Mouse (Mus musculus): ENCODE data around the gene Nlrp10. TPM values are rescaled to one million over a fixed set of nuclear protein-coding genes. Genes with fewer than 3 reads are reported as not detected.

The Nlrp10 gene
- polyA plus RNA-seq, 1 experiment, result 2.0 TPM

DNA sequence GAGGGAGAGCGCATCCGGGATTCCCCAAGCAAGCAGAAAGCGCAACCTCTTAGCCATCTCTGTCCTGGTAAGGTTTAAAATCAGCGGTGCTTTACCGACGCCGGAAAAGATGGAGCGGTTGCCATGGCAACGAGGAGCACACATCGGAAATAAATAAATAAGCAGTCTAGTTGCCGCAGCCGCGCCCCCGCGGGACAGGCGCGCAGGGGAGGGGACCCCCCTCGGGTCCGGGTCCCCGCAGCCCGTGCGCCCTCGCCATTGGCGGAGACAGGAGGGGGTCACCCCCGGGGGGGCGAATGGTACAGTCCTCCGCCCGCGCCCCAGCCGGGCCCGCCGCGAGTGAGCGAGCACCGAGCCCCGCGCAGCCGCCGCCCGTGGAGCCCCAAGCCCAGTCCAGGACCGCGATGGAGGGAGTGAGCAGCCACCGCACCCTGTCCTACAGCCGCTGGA lies 20.4 kb upstream of the Nlrp10 start, which contains the start of gene Tub:
Tub (plus strand) TSS at position 27 of the 450 bp plus-strand sequence.
- DNase-seq, result no peak
- Histone ChIP-seq H3K4me1 (ENCODE audit: control insufficient read depth, insufficient read depth, low read length) (no peaks in the 10 kb centered on the region; the same call in 1 of the 2 replicates), H3K4me3 (replicated peaks; ENCODE audit: extremely low read depth, low read depth, low read length) (no peak within 1 kb of the TSS)
- WGBS, result 2% methylated on average over 44 of the region's 44 CpGs
- no peak for TF ChIP-seq CTCF (IDR thresholded peaks at IDR 0.05; ENCODE audit: insufficient read depth, low read length)
- no peak for TF ChIP-seq POLR2A (IDR thresholded peaks at IDR 0.05; ENCODE audit: borderline replicate concordance, extremely low read depth, low read depth, low read length)

DNA sequence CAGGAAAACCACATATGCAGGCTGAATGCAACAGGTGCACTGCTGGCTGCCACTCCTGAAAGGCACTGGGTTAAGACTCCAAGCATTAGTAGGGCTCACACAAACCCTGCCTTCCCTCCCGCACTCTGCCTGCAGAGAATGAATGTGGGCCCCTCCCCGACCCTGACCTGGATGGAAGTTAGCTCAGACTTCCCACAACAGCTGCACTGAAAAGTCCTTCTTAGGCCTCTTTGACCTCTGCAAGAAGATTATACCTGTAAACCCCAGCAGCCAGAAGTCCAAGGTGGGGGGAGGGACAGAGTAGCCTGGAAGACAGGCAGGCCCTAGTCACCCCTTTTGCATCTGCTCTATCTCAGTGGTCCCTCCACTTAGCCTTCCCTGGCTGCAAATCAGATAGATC lies 19.3 kb upstream of the Nlrp10 start:
- Histone ChIP-seq H3K4me1 (ENCODE audit: control insufficient read depth, insufficient read depth, low read length) (no peaks in the 10 kb centered on the region; the same call in 1 of the 2 replicates), H3K4me3 (replicated peaks; ENCODE audit: extremely low read depth, low read depth, low read length) (no peak overlapping the region)
- no peak for DNase-seq
- WGBS, result 48% methylated on average over 2 of the region's 2 CpGs
- TF ChIP-seq POLR2A (IDR thresholded peaks at IDR 0.05; ENCODE audit: borderline replicate concordance, extremely low read depth, low read depth, low read length) (no peak), CTCF (IDR thresholded peaks at IDR 0.05; ENCODE audit: insufficient read depth, low read length) (no peak)

DNA sequence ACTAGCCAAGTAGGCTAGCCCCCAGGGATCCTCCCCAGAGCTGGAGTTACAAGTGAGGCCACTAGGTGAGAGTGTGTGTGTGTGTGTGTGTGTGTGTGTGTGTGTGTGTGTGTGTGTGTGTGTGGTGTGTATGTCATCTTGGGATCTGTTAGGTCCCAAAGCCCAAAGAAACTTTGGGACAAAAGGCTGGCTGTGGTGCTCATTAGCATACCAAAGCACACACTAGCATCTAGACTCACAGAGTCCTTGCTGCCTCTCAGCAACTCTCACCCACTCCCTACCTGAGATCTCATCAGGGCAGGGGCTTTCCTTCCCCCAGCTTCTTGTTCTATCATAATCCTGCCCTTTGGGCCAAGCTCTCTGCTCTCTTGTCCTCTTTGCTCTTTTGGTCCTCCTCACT lies 18.6 kb upstream of the Nlrp10 start:
- no peak for DNase-seq
- Histone ChIP-seq H3K4me3 (replicated peaks; ENCODE audit: extremely low read depth, low read depth, low read length) (no peak overlapping the region), H3K4me1 (ENCODE audit: control insufficient read depth, insufficient read depth, low read length) (no peaks in the 10 kb centered on the region; the same call in 1 of the 2 replicates)
- TF ChIP-seq CTCF (IDR thresholded peaks at IDR 0.05; ENCODE audit: insufficient read depth, low read length) (no peak), POLR2A (IDR thresholded peaks at IDR 0.05; ENCODE audit: borderline replicate concordance, extremely low read depth, low read depth, low read length) (no peak)

DNA sequence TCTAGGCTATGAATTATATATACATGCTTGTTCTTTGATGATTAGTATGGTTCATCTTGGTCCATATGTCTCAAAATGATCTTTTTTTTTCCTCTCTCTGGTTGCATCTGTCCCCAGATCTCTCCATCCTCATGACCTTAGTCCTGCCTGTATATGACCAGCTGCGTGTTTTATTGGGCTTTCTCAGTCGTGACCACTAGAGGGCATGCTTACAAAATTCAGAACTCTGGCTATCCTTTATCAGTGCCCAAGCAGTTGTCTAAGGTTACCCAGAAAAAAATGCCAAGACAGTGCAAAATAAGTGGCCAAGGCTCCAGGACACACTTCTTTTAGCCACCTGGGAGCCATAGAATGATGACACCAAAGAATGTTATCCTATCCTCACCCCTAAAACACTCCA lies 14.0 kb upstream of the Nlrp10 start:
- Histone ChIP-seq H3K4me3 (replicated peaks; ENCODE audit: extremely low read depth, low read depth, low read length) (no peak overlapping the region), H3K4me1 (ENCODE audit: control insufficient read depth, insufficient read depth, low read length) (no peaks in the 10 kb centered on the region)
- 4% methylated on average over 2 of the region's 2 CpGs for WGBS
- peak; percentile 17 for DNase-seq
- TF ChIP-seq CTCF (IDR thresholded peaks at IDR 0.05; ENCODE audit: insufficient read depth, low read length) (peak; percentile 35), POLR2A (IDR thresholded peaks at IDR 0.05; ENCODE audit: borderline replicate concordance, extremely low read depth, low read depth, low read length) (no peak)

DNA sequence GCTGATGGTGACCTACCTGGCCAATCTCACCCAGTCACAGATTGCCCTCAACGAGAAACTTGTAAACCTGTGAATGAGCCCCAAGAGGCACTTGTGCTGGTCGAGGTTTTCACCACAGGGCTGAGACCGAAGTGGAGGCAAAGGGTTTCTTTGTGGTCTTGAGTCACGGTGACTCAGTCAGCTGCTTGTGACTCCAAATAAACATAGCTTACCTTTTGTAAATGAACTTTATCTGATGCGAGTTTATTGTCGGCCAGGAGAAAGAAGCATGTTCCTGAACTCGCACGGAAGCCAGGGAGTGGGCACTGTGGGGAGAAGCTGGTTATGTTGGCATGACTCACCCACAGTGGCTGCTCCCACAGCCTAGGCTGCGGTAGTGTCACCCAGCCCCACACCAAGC lies 11.5 kb upstream of the Nlrp10 start:
- Histone ChIP-seq H3K4me1 (ENCODE audit: control insufficient read depth, insufficient read depth, low read length) (no peaks in the 10 kb centered on the region), H3K4me3 (replicated peaks; ENCODE audit: extremely low read depth, low read depth, low read length) (no peak overlapping the region)
- WGBS, result 70% methylated on average over 9 of the region's 9 CpGs
- DNase-seq, result no peak
- TF ChIP-seq CTCF (IDR thresholded peaks at IDR 0.05; ENCODE audit: insufficient read depth, low read length) (no peak), POLR2A (IDR thresholded peaks at IDR 0.05; ENCODE audit: borderline replicate concordance, extremely low read depth, low read depth, low read length) (no peak)

DNA sequence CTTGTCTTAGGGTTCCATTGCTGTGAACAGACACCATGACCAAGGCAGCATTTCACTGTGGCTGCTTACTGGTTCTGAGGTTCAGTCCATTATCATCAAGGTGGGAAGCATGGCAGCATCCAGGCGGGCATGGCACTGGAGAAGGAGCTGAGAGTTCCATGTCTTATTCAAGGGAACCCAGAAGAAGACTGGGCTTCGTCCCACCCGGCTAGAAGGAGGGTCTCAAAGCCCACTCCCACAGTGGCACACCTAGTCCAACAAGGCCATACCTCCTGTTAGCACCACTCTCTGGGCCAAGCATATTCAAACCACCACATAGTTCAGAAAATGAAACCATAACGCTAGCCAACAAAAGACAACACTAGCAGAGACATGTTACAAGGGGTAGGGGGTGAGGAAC lies 6.6 kb upstream of the Nlrp10 start:
- Histone ChIP-seq H3K4me3 (replicated peaks; ENCODE audit: extremely low read depth, low read depth, low read length) (no peak overlapping the region), H3K4me1 (ENCODE audit: control insufficient read depth, insufficient read depth, low read length) (peaks cover 9% of the 10 kb centered on the region)
- TF ChIP-seq CTCF (IDR thresholded peaks at IDR 0.05; ENCODE audit: insufficient read depth, low read length), result no peak
- no peak for TF ChIP-seq POLR2A (IDR thresholded peaks at IDR 0.05; ENCODE audit: borderline replicate concordance, extremely low read depth, low read depth, low read length)
- no peak for DNase-seq
- WGBS, result 94% methylated on average over 4 of the region's 4 CpGs

DNA sequence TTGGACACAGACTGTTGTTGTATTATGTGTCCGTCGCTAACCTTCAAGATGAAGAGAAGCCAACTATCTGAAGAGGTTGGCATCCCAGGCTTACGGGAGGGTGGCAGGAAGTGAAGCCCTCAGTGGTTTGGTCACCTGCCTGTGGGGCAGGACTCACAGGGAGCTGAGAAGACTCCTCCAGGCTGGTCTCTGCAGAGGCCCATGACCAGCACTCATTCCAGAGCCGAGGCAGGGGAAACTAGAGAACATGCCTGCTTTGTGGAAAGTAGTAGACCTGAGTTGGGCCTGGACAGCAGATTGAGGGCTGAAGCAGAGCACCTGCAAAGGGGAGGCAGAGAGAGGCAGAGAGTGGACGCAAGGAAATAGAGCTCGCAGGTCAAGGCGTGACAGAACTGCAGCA lies 5.4 kb upstream of the Nlrp10 start:
- no peak for TF ChIP-seq CTCF (IDR thresholded peaks at IDR 0.05; ENCODE audit: insufficient read depth, low read length)
- no peak for TF ChIP-seq POLR2A (IDR thresholded peaks at IDR 0.05; ENCODE audit: borderline replicate concordance, extremely low read depth, low read depth, low read length)
- WGBS, result 69% methylated on average over 7 of the region's 7 CpGs
- no peak for DNase-seq
- Histone ChIP-seq H3K4me3 (replicated peaks; ENCODE audit: extremely low read depth, low read depth, low read length) (peak overlapping the region; percentile 8), H3K4me1 (ENCODE audit: control insufficient read depth, insufficient read depth, low read length) (peaks cover 9% of the 10 kb centered on the region)

DNA sequence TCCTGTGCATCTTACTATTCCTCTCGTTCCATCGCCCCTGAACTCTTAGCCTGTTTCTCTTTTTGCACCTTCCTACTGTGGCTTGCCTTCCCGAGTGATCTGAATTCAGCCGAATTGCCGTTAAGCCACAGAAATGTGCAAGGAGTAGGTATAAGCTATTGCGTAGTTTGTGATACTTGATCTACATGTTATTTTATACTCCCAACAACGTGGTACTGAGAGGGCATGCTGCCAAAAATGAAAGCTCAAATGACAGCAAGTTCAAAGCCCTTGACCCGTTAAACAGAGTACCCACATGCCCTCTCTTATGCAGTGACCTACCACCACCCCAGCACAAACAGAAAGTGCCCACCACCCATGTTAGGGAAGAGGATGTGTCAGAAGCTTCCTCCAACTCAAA lies 4.9 kb upstream of the Nlrp10 start:
- Histone ChIP-seq H3K4me1 (ENCODE audit: control insufficient read depth, insufficient read depth, low read length) (peaks cover 9% of the 10 kb centered on the region), H3K4me3 (replicated peaks; ENCODE audit: extremely low read depth, low read depth, low read length) (peak overlapping the region; percentile 76)
- TF ChIP-seq CTCF (IDR thresholded peaks at IDR 0.05; ENCODE audit: insufficient read depth, low read length), result no peak
- no peak for TF ChIP-seq POLR2A (IDR thresholded peaks at IDR 0.05; ENCODE audit: borderline replicate concordance, extremely low read depth, low read depth, low read length)
- WGBS, result 1% methylated on average over 8 of the region's 8 CpGs
- no peak for DNase-seq

DNA sequence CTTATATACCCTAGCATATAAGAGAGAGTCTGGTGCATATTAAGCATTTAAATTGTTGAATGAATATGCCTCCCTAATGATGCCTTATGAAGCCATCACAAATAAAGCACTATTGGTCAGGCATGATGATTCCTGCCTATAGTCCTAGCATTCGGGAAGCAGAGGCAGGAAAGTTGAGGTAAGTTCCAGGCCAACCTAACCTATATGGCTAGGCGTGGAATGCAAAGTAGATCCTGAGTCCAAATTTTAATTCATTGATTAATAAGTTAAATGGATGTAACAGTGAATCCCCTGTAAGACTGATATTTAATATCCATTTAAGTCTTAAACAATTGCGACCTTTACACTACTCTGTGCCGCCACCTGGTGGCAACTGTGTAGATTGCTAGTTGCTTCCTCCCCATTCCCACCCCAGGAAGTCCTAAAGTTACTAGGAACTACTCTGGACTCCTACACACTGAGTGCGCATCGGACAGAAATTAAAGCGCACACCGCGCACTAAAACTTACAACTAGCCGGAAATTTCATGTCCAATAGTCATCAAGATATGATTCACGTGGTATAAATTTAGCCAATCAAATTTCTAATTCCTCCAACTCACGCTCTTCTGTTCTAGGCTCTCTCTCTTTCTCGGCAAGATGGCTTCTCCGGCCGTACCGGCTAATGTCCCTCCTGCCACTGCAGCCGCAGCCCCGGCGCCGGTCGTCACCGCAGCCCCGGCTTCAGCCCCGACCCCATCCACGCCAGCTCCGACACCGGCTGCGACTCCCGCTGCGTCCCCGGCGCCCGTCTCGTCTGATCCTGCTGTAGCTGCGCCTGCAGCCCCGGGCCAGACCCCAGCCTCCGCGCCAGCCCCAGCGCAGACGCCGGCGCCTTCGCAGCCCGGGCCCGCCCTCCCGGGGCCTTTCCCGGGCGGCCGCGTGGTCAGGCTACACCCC lies 4.1 kb upstream of the Nlrp10 start, which contains the start of gene Eif3f:
Eif3f (plus strand) TSS at position 624 of the 938 bp plus-strand sequence.
- TF ChIP-seq POLR2A (IDR thresholded peaks at IDR 0.05; ENCODE audit: borderline replicate concordance, extremely low read depth, low read depth, low read length), result peak; percentile 64; the same call in 1 of the 2 replicates
- TF ChIP-seq CTCF (IDR thresholded peaks at IDR 0.05; ENCODE audit: insufficient read depth, low read length), result peak; percentile 82
- H3K4me3 ChIP-seq (replicated peaks; ENCODE audit: extremely low read depth, low read depth, low read length), result peak within 1 kb of the TSS; percentile 76
- peaks cover 9% of the 10 kb centered on the region for H3K4me1 ChIP-seq (ENCODE audit: control insufficient read depth, insufficient read depth, low read length)
- DNase-seq, result peak; percentile 89
- WGBS, result 2% methylated on average over 50 of the region's 50 CpGs
